Mouse (Mus musculus) heart, postnatal 0 days (tissue): ENCODE results near the gene Cnga1.

Experiments
- CTCF ChIP-seq: IDR thresholded peaks from 2 replicates; pipeline ENCODE4 v1.5.1; 2016; ENCODE audit warnings: antibody characterized with exemption, control low read depth, low read depth
- EP300 ChIP-seq: IDR thresholded peaks from 2 replicates; pipeline ENCODE4 v1.6.1; 2016; ENCODE audit warnings: antibody characterized with exemption, low read depth

DNA sequence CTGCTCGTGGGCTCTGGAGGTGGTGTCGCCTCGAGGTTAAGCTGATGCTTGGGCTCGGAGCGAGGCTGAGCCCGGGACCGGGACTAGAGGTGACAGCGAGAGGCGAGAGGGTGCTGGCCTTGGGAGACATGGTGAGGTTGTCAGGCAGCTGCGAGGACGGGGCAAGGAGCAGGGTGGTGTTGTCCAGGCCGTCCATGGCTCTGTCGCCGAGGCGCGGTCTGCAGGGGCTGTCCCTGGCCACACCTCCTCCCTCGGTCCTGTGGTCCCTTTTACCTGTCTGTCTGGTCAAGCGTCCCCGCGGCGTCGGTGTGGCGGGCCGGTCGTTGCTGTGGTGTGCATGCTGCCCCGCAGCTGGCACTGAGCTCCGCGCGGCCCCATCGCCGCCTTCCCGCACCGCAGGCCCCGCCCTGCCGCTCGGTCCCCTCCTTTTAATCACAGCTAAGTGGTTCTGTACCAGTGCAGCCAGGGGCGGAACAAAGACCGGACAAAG lies 56.8 kb downstream of the Cnga1 start, which contains the start of gene Gm5868:
- TF ChIP-seq CTCF (no peak), EP300 (no peak)
